Mouse (Mus musculus): ENCODE measurements around the gene Cdkl4.
"Not testable (repeated sequence)": the region's sequence is repeated elsewhere in the genome, so short reads cannot be mapped to it uniquely, and the experiment has no call there.

Gene Cdkl4

DNA sequence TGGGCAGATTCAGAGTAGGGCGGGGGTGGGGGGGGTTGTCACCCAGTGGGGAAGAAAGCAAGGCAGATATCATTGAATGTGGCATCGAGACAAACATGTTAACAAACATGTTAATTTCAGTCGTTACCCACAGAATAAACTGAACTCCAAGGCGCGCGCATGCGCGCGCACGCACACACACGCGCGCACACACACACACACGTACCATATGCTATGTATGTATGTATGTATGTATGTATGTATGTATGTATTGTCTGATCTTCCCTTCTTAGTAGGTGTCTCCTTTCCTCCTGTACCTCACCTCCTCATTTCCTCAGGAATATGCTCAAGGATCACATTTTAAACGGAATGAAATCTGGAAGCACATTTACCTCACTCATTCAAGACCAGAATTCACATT, at the start of gene Cdkl4:
Cdkl4 (minus strand) TSS at position 175 of the 400 bp plus-strand sequence.
- DNase-seq (ENCODE audit: low spot score in 2 of 2): no peak

DNA sequence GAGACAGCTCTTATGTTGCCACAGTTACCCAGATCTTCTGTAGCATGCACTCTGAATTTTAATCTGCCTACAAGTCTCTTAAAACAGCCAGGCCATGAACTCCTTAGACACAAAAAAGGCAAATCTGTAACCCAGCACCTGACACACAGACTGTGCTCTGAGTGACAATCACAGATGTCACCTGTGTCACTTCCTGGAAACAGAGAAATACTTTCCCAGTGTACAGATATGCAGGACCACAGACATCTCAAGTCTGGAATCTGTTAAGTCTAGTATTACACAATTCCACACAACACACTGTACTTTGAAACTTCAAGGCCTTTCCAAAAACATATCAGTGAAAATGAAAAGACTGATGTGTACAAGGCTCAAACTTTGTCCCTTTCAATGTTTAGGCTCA, 47.4 kb upstream of the Cdkl4 start:
- no peak for DNase-seq (ENCODE audit: low spot score in 2 of 2)

DNA sequence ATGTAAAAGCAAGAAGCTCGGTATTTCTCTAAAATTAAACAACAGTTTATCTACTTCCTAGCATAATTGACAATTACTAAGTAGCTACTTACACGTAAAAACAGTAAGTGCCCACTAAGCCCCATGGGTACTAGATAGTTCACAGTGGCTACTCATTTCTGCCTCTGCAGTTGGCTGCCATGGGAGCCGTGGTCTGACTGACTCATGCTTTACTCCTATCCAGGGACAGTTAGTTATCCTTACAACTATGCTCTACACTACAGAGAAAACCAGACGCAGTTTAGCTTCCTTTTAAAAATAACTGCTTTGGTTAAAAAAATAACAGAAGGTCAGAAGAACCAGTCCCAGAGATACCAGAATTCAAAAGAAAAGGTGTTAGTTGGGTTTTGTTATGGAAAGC, 44.1 kb upstream of the Cdkl4 start:
- no peak for DNase-seq (ENCODE audit: low spot score in 2 of 2)

DNA sequence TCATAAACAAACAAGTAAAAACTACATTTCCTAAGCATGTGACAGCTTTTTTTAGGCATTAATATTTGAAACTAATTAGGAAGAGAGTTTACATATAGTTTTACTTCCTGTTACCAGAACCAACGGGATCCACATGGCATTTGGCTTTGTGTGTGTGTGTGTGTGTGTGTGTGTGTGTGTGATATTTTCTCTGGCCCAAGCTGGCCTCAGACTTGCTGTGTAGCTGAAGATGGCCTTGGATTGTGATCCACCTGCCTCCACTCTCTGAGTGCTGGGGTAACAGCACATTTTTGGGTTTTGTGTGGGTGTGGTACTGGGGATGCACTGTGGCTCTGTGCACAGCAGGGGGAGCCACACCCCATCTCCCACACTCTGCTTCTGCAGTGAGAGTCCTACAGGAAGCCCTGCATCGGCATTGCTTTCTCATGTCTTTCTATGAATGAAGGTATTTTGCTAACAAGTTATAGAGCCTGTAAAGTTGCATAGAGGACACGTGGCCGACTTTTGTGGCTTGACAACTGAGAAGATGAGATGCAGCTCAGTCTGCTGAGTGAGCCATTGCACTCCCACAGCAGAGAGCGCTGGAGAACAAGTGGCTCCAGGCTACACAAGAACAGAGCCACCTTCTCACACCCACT, 43.3 kb upstream of the Cdkl4 start:
- peak; percentile 73 to 83 for DNase-seq (ENCODE audit: low spot score in 2 of 2)

DNA sequence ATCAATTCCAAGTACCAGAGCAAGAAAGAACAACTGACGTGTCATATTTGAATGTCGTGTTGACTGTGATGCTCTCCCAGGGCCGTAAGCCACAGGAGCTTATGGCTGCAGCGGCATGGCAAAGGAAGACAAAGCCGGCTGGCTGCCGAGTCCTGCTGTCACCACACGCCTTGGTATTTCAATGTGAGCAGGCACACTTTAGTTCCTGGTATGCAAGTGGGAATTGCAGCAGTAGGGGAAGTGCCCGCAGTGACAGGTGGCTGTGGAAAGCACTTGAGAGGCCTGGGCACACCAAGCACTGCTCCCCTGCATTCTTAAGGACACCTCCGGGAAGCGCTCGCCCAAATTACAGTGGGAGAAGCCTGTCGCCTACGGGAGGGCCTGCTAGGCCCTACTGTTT, 41.9 kb upstream of the Cdkl4 start:
- no peak for DNase-seq (ENCODE audit: low spot score in 2 of 2)

DNA sequence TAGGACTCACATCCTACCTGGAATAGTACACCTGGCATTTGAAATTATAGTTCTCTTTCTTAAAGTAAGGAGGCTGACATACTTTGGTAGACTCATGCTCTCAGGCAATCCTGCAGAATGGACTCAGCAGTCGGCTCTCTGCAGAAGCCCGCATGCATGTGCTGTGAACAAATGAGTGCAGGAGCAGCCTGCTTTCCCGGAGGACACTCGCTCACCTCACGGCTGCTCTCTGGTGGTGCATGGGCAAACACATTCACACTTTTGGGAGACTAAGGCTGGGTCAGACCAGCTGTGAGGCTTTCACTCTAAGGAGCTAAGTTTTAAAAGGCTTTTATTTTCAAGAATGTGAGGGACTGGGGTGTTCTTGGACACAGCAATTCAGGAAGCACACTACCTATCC, 41.3 kb upstream of the Cdkl4 start:
- no peak for DNase-seq (ENCODE audit: low spot score in 2 of 2)

DNA sequence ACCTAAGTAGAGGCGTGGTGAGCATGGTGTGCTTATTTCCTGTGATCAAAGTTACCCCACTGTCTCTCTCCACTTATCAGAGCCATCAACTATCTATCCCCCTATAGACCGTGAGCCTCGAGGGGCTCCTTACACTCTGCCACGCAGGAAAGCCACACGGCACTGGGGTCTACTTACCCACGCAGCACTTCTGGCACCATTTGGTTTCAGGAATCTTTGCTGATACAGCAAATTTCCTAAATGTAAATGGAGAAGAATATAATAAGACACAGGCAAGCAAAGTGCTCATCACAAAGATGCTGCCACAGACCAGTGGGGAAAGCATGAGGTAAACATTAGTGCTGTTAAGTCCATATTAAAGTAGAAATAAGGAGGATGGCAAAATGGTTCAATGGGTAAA, 26.2 kb upstream of the Cdkl4 start:
- DNase-seq (ENCODE audit: low spot score in 2 of 2): no peak

DNA sequence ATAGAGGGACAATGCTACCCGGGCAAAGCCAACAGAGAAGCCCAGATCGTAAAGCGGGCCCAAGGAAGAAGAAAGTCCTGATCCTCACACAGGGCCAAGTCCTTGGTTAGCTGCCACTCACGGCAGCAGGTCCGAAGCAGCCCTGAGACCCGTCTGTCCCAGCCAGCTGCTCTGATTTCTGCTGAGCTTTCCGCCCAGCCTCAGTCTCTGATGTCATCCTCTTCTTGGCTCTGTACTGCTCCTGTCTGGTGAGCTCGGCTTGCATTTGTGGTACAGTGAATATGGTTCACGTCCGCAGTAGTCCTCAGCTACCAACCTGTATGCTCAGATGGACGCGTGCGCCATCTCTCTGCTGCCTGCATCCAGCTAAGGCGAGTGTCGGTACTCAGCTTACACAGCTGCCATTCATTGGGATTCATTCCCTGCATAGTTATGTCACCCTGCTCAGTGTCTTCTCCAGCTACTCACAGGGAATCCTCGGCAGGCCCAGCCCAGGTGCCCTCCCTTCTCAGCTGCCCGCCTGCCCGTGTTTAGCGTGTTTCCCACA, 25.5 kb upstream of the Cdkl4 start:
- no peak for DNase-seq (ENCODE audit: low spot score in 2 of 2)

DNA sequence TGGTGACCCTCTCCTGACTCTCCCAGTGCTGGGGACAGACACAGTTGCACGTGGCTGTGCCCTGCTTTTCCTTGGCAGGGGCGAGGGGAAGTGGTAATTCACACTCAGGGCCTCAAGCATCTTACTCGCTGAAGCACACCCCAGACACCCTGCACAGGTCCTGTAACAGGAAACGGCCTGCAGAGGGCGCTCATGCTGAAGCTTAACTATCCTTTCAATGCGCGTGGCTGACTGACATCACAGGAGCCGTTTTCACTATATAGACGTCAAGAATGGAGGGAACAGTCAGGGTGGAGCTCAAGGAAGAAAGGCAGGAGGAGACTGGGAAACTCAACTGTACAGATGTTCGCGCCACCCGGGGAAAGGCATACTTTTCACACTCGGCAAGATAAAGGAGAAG, 23.8 kb upstream of the Cdkl4 start:
- peak; percentile 56 to 70 for DNase-seq (ENCODE audit: low spot score in 2 of 2)

DNA sequence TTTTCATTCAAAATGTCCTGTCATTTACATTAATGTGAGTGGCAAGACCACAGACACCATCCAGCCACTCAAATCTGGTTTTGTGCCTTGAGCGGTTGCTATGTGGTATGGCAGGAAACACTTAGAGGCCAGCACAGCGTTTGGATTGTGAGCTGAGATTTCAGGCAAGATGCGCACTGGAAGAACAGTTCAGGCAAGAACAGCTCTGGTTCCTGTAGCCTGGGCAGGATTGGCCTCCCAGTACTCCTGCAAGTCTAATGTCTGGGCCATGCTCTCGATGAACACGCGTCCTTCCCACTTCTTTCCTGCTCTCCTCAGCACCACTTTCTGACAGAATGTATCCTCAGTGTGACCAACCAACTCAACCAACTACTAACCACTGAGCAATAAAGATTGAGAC, 5.4 kb upstream of the Cdkl4 start:
- DNase-seq (ENCODE audit: low spot score in 2 of 2): no peak

DNA sequence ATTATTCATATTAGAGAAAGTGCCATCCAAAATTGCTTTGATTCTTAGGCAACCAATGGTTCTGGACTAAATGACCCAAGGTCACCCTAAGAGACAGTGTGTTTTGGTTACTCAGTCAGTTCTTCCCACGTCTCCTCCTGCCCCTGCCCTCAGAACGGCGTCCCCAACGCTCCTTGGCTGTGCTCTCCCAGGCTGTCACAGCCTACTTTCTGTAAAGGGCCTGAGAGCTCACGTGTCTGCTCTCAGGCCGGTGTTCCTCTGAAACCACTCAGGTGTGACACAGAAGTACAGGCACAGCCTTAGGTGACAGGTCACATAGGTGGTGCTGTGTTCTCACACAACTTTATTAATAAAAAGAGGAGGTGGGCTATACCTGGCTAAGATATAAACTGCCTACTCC, 2.3 kb upstream of the Cdkl4 start:
- DNase-seq (ENCODE audit: low spot score in 2 of 2): no peak

DNA sequence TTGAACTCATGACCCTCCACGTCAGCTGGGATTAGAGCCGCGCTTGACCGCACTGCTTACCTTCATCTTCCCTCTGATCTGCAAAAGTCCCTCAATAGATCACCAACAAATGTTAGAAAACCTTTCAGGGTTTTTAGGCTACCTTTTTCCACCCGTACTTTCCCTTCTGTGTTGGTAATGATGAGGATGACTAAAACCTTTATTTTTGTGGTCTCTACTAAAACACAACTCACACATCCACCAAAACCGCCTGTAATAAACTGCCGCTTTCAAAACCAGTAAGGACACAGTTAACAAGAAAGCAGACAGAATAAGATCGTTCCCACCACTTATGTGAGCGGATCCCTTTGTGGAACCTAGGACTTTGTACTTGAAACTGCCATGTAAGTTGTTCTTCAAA, 1.5 kb upstream of the Cdkl4 start:
- DNase-seq (ENCODE audit: low spot score in 2 of 2): no peak

DNA sequence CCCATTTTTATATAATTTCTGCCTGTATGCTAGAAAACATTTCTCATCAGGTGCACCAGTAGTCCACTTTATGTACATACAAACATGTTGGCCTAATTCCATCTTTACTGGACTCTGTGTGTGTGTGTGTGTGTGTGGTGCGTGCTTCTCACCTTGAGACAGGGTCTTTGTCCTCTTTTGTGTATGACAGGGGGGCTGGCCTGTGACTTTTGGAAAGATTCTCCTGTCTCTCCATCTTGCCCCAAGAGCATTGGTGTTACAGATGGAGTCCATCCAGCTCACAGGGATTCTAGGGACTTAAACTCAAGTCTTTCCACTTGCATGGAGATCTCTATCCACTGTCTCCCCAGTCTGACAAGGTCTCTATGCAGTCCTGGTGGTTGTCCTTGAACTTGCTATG, 428 bp upstream of the Cdkl4 start:
- DNase-seq (ENCODE audit: low spot score in 2 of 2): no peak

DNA sequence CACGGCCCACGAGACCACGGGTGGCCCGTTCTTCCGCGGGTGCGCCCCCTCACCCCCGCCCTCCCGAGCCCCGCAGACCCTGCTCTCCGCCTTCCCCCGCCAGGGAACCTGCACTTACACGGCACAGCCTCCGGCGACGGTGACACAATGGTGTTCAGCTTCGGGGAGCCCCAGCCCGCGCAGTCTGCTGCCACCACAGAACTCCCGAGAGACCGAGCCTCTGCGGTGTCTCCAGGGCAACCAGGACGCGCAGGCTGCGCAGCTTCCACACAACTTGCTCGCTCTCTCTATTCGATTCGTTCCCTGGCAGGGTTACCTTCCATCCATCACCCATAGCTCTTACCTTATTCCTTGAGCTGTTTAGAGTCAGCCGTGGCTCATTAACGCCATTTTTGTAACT, 399 bp downstream of the Cdkl4 start:
- DNase-seq (ENCODE audit: low spot score in 2 of 2): peak; percentile 88 to 90

DNA sequence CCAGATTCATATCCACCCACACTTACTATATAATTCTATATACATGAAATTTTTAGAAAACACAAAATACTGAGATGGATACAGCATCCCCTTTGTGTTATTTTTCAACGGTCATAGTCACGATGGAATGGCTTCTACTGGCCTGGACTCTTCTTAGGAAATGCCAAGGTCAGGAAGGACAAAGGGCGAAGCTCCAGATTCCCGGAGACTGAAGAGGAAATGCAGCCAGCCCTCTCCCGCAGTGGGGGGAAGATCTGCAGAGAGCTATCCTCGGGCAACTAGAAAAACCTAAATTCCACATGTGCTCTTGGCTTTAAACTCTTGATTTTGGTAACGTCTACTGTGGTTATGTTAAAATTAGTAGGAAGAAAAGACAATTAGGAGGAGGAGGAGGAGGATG, 2.6 kb downstream of the Cdkl4 start:
- no peak for DNase-seq (ENCODE audit: low spot score in 2 of 2)

DNA sequence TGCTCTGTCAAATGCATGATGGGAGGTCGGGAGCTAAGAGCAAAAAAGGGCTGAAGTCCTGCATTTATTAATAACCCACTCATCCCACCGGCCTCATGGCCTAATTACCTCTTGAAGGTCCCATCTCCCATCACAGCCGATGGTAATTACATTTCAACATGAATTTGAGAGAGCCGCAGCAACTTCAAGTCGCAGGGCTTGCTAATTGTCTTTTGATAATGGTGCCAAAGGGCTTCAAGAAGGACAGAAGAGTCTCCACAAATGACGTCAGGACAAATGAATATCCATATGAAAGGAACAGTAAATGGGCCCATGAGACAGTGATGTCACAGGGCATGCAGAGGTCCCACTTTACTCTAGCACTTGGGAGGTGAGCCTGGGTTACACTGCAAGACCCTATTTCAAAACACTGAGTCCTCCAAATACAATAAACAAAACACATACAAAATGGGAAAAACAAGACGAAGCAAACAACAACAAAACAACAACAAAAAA, 3.1 kb downstream of the Cdkl4 start:
- no peak for DNase-seq (ENCODE audit: low spot score in 2 of 2)

DNA sequence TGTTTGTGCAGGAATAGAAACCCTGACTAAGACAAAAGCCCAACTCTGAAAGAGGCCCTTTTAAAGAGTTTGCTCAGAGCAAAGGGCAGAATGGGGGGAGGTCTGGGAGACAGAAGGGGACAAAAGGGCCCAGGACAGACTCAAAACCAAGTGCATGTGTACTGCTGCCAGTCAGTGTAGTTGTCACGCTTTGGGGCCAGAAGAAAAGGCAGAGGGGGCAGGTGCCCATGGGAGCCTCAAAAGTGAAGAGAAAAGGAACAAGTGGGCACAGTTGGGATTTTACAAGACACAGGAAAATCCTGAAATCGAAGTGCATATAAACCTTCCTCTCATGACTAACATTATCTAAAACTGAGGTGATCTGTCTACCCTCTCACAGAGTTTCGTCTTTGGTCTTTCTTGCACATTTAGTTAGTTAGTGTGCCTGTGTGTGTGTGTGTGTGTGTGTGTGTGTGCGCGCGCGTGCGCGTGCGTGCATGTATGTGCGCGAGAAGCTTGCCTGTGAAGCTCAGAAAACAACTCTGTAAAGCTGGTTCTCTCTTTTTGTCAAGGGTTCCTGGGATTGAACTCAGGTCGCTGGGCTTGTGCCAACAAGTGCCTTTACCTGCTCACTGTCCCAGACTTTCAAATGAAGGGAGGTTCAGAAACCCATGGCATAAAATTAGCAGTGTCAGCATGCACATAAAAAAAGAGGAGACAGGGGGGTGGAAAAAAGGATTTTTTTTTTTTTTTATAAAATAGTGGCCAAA, 5.3 kb downstream of the Cdkl4 start:
- no peak for DNase-seq (ENCODE audit: low spot score in 2 of 2)

DNA sequence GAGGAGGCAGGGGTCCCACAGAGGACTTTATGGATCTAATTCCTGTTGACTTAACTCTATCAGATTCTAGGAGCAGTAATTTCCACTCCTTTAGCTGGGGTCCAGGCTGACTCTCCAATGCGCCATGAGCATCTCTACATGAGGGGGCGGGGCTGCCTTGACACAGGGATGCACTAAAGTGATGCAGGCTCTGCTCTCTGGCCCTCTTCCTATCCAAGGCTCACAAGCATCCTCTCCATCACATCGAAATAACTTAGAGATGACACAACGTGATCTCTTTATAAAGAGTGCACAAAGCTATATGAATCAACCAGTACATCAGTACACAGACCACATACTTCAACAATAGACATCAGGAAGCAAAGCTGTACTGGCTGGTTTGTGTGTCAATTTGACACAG, 6.2 kb downstream of the Cdkl4 start:
- DNase-seq (ENCODE audit: low spot score in 2 of 2): no peak

DNA sequence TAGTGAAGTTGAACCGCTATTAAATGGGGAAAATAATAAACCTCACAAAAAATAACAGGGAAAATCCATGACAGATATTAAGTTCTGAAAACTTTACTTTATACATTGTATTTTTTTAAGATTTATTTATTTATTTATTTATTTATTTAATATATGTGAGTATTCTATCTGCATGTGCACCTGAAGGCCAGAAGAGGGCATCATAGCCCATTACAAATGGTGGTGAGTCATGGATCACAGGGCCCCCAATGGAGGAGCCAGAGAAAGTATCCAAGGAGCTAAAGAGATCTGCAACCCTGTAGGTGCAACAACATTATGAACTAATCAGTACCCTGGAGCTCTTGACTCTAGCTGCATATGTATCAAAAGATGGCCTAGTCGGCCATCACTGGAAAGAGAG, 7.9 kb downstream of the Cdkl4 start:
- not testable (repeated sequence) for DNase-seq (ENCODE audit: low spot score in 2 of 2)

DNA sequence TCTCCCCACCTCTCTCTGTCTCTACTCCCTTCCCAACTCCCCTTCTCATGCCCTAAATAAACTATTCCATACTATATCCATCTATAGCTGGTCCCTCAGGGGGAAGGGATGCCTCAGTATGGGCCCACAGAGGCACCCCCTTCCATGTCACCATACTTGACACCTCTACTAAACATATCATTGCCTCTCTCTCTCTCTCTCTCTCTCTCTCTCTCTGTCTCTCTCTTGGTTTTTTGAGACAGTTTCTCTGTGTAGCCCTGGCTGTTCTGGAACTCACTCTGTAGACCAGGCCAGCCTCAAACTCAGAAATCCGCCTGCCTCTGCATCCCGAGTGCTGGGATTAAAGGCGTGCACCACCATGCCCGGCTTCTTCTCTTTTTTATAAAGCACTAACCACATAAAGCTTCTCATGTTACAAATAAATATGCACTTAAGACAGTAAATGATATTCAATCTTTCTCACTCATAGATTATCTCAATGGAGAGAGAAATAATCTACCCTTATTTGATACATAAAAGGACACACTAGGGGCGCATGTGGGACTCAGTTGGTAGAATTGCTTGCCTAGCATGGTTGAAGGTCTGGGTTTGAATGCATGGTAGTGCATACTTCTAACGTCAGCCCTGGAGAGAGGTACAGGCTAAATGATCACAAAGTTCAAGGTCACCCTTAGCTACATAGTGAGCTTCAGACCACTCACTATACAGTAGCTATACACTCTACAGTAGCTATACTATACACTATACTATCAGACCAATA, 8.6 kb downstream of the Cdkl4 start:
- DNase-seq (ENCODE audit: low spot score in 2 of 2): no peak

DNA sequence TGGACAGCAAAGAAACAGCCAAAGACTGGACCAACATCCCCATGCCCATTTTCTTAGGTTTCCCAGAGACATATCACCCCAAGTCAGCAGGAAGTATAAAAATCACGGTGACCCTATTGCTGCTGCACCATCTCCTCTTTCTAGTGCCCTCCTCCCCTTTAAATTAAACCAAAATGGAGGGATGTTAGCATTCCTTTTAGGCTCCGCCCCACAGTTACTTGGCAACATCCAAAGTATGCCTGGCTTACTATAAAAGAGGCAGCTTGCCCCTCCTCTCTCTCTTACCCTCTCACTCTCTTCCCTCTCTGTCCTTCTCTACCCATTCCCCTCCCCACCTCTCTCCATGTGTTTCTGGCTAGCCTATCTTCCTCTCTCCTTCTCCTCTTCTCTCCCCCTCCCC, 9.2 kb downstream of the Cdkl4 start:
- no peak for DNase-seq (ENCODE audit: low spot score in 2 of 2)

DNA sequence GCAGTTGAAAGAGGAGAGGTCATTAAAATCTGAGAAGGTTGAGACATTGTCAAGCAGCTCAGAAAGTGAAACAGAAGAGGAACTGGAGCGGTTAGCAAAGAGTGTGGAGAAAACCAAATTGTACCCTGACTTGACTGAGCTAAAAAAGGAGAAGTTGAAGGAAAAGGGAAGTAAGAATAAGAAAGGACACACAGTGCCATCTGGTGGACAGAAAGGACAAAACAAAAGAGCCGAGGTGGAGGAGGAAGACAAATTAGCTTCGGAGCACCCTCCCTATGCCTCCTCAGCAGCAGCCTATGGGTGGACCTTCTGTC, 13.0 kb downstream of the Cdkl4 start:
- peak in 1 of 2 experiments; percentile 48 for DNase-seq (ENCODE audit: low spot score in 2 of 2)

Measured in right cerebral cortex, postnatal 10 days (tissue).